15 mouse cellular contexts compared by ENCODE assay signal in the genomic region with DNA sequence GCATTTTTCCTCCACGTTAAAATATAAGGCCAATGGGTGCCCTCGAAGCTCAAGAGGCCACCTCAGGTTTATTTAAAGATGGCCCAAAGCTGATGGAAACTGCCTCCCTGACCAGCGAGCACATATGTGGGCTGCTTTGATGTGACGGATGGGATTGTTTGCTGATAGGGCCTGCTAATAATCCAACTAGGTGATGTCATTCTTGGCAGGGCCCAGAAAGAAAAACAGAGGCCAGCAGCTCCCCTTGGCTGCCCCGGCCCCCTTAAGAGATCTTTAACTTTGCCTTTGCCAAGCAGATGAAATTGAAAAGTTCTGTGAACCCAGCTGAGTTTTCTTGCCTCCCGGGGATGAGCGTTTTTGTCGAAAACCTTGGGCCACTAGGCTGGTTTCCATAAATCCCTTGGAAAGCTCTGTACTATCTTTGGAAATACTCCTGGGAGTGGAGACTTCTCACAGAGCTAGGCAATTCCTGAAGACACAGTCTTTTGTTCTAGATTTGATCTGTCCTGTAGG.
DNase-seq lines count a peak whose midpoint lies in the region; ATAC-seq and TF ChIP-seq lines count a peak whose summit lies in the region.
"Had no signal": no experiment of that assay in that cellular context is flagged by ENCODE, and none has a peak within 500 bp of the region (broad histone marks: within the 10 kb centered on the region; RNA-seq: fewer than 3 reads in every experiment).

No protein-coding gene starts in this region.

- intact Hi-C loops in gastrocnemius, postnatal 36 days (cut with DNase I) = no loop called here

- TF ChIP-seq POLR2A in limb, embryonic 14.5 days (IDR thresholded peaks at IDR 0.05; ENCODE audit: borderline replicate concordance, extremely low read depth, insufficient read depth, insufficient read length) = no peak

- DNase-seq in limb, embryonic 14.5 days (ENCODE audit: low spot score) = peak; percentile 66
- DNase-seq in limb, embryonic 10.5 days (ENCODE audit: low spot score) = no peak
- peak; percentile 10 to 27 for DNase-seq in gastrocnemius, postnatal 36 days
- no peak for DNase-seq in cerebellum, postnatal 36 days
- no peak for DNase-seq in adrenal gland, postnatal 36 days
- DNase-seq: cerebellum, postnatal 14 days; kidney, adult 2 months had no signal

- H3K9me3 ChIP-seq in limb, embryonic 14.5 days (ENCODE audit: control insufficient read depth, low read length) = no peaks in the 10 kb centered on the region
- H3K9me3 ChIP-seq in limb, embryonic 10.5 days (replicated peaks) = no peaks in the 10 kb centered on the region
- H3K9me3 ChIP-seq in embryonic facial prominence, embryonic 15.5 days (replicated peaks) = no peaks in the 10 kb centered on the region
- H3K9me3 ChIP-seq in limb, embryonic 15.5 days = no peaks in the 10 kb centered on the region
- H3K9me3 ChIP-seq: embryonic facial prominence, embryonic 12.5 days; forebrain, embryonic 10.5 days; limb, embryonic 12.5 days; midbrain, embryonic 12.5 days had no signal

- H3K9ac ChIP-seq in limb, embryonic 14.5 days (ENCODE audit: low read depth, low read length, severe bottlenecking) = no peak overlapping the region
- no peak overlapping the region for H3K9ac ChIP-seq in embryonic facial prominence, embryonic 15.5 days
- H3K9ac ChIP-seq in limb, embryonic 15.5 days = no peak overlapping the region
- H3K9ac ChIP-seq: embryonic facial prominence, embryonic 12.5 days; limb, embryonic 12.5 days; midbrain, embryonic 12.5 days had no signal

- ATAC-seq in limb, embryonic 14.5 days (ENCODE audit: low FRiP score, low read depth) = no peak
- ATAC-seq in embryonic facial prominence, embryonic 15.5 days (ENCODE audit: insufficient number of reproducible peaks, low FRiP score, low TSS enrichment, low read depth) = no peak; the same call in 1 of the 2 replicates
- ATAC-seq in limb, embryonic 15.5 days (ENCODE audit: insufficient number of reproducible peaks, low FRiP score, low TSS enrichment, low read depth) = no peak
- ATAC-seq: CD4-positive, CD25-positive, alpha-beta regulatory T cell, adult 4 months had no signal

- 38% methylated on average over 8 of the region's 8 CpGs for WGBS in limb, embryonic 14.5 days
- 56% methylated on average over 8 of the region's 8 CpGs for WGBS in limb, embryonic 10.5 days
- 49% methylated on average over 8 of the region's 8 CpGs for WGBS in embryonic facial prominence, embryonic 15.5 days
- 34% methylated on average over 8 of the region's 8 CpGs for WGBS in limb, embryonic 15.5 days

- H3K4me1 ChIP-seq in limb, embryonic 14.5 days (ENCODE audit: control insufficient read depth, insufficient read depth, low read length) = peaks cover 6% of the 10 kb centered on the region
- H3K4me1 ChIP-seq in limb, embryonic 10.5 days = peaks cover 1% of the 10 kb centered on the region
- H3K4me1 ChIP-seq in embryonic facial prominence, embryonic 15.5 days = peaks cover 5% of the 10 kb centered on the region
- H3K4me1 ChIP-seq in limb, embryonic 15.5 days = peaks cover 10% of the 10 kb centered on the region

- no peak overlapping the region for H3K27ac ChIP-seq in limb, embryonic 14.5 days (replicated peaks; ENCODE audit: low read depth, low read length)
- no peak overlapping the region for H3K27ac ChIP-seq in limb, embryonic 10.5 days
- H3K27ac ChIP-seq in embryonic facial prominence, embryonic 15.5 days (replicated peaks) = 0 out of 2 replicates have a peak overlapping the region, but pooled peaks have one; percentile 22
- peak overlapping the region; percentile 22; the same call in 1 of the 2 replicates for H3K27ac ChIP-seq in limb, embryonic 15.5 days
- H3K27ac ChIP-seq: embryonic facial prominence, embryonic 12.5 days; forebrain, embryonic 10.5 days; limb, embryonic 12.5 days; macrophage; midbrain, embryonic 12.5 days had no signal

- no peaks in the 10 kb centered on the region for H3K36me3 ChIP-seq in limb, embryonic 14.5 days (ENCODE audit: control insufficient read depth, insufficient read depth, low read length)
- no peaks in the 10 kb centered on the region for H3K36me3 ChIP-seq in limb, embryonic 10.5 days
- H3K36me3 ChIP-seq in embryonic facial prominence, embryonic 15.5 days = no peaks in the 10 kb centered on the region
- H3K36me3 ChIP-seq in limb, embryonic 15.5 days = no peaks in the 10 kb centered on the region
- H3K36me3 ChIP-seq: embryonic facial prominence, embryonic 12.5 days; forebrain, embryonic 10.5 days; limb, embryonic 12.5 days; midbrain, embryonic 12.5 days had no signal

- H3K4me3 ChIP-seq in limb, embryonic 14.5 days (replicated peaks; ENCODE audit: low read length) = no peak overlapping the region
- no peak overlapping the region for H3K4me3 ChIP-seq in limb, embryonic 10.5 days
- no peak overlapping the region for H3K4me3 ChIP-seq in embryonic facial prominence, embryonic 15.5 days (replicated peaks)
- no peak overlapping the region for H3K4me3 ChIP-seq in limb, embryonic 15.5 days
- H3K4me3 ChIP-seq: embryonic facial prominence, embryonic 12.5 days; forebrain, embryonic 10.5 days; limb, embryonic 12.5 days; midbrain, embryonic 12.5 days had no signal

- no peaks in the 10 kb centered on the region for H3K27me3 ChIP-seq in limb, embryonic 14.5 days (ENCODE audit: control insufficient read depth, insufficient read depth, low read length)
- H3K27me3 ChIP-seq in limb, embryonic 10.5 days (ENCODE audit: low read depth, poor library complexity, severe bottlenecking) = 0 out of 2 replicates have a peak, but pooled peaks cover 12% of the 10 kb centered on the region
- H3K27me3 ChIP-seq in embryonic facial prominence, embryonic 15.5 days = no peaks in the 10 kb centered on the region
- H3K27me3 ChIP-seq in limb, embryonic 15.5 days = no peaks in the 10 kb centered on the region
- H3K27me3 ChIP-seq: embryonic facial prominence, embryonic 12.5 days; midbrain, embryonic 12.5 days had no signal

- no peak overlapping the region for H3K4me2 ChIP-seq in limb, embryonic 14.5 days (replicated peaks; ENCODE audit: low read depth, low read length, severe bottlenecking)
- H3K4me2 ChIP-seq in embryonic facial prominence, embryonic 15.5 days (replicated peaks) = no peak overlapping the region
- H3K4me2 ChIP-seq in limb, embryonic 15.5 days = no peak overlapping the region
- H3K4me2 ChIP-seq: embryonic facial prominence, embryonic 12.5 days; limb, embryonic 12.5 days; midbrain, embryonic 12.5 days had no signal

Comparison
In these comparisons a context has a peak if more than half of its experiments do, and no peak if none do; other contexts are left out.
1. DNase-seq: peak in limb, embryonic 14.5 days (single experiment) and gastrocnemius, postnatal 36 days (2 of 2); none in limb, embryonic 10.5 days (single experiment), cerebellum, postnatal 36 days (0 of 2) and adrenal gland, postnatal 36 days (0 of 2).
2. H3K27ac ChIP-seq: peak in embryonic facial prominence, embryonic 15.5 days (single experiment) and limb, embryonic 15.5 days (single experiment); none in limb, embryonic 14.5 days (single experiment) and limb, embryonic 10.5 days (single experiment).